Mouse (Mus musculus) spleen, adult 2 months (tissue): ENCODE measurements around the gene Hs2st1.

ENCODE experiments used
- CTCF ChIP-seq: fragments of 200-500 bp; IDR thresholded peaks from 2 replicates; pipeline ENCODE4 v1.5.1; 2011; ENCODE audit warnings: mild to moderate bottlenecking, inconsistent platforms; ENCODE audit not compliant: insufficient read depth, insufficient read length, insufficient replicate concordance; ENCODE audit errors: extremely low read depth
- POLR2A ChIP-seq: fragments of 200-500 bp; IDR thresholded peaks from 2 replicates; pipeline ENCODE4 v1.6.1; 2011; ENCODE audit warnings: low read depth, low read length, inconsistent platforms

DNA sequence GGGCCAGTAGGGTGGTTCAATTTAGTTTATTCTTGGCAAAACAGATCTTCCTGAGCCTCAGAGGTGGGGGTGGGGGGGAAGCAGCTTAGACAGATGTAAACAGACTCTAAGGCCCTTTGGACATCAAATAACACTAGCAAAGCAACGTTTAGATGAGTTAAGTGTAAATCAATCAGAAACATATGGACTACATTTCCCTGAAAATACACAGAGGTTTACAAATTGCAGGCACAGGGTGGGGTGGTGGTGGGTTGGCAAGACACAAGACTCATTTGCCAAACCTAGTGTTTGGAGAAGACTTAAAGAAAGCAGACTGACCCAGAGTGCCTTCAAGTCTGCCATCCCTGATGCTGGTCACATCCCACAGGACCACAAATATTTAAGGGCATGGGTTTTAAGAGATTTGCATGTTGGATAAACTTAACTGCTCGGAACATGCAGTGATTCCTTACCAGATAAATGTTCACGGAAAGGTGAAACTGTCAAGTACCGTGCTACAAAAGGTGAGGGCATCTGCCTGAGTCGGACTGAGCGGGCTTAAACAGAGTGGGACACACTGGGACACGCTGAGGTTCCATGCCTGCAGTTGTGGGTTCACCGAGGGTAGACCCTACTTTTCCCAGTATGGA, 158.2 kb downstream of the Hs2st1 start:
- no peak for TF ChIP-seq CTCF
- TF ChIP-seq POLR2A = no peak
